Mouse (Mus musculus) CH12.LX (cell line): ENCODE results near the gene Arg2. TPM values are rescaled to one million over a fixed set of nuclear protein-coding genes. Genes with fewer than 3 reads are reported as not detected.

Experiments used
- DNase-seq: peaks from one replicate; pipeline ENCODE4 v3.0.0-alpha.2; 2013; ENCODE audit errors: extremely low read depth
- H3K27ac ChIP-seq: 2 replicates; pipeline ENCODE4 v1.5.1; 2012; ENCODE audit warnings: low read depth, mild to moderate bottlenecking, control low read depth, moderate library complexity; ENCODE audit not compliant: insufficient read depth
- H3K27me3 ChIP-seq: replicated peaks from 2 replicates; pipeline ENCODE3; 2012; ENCODE audit warnings: inconsistent platforms
- H3K36me3 ChIP-seq, 2 experiments: replicated peaks in 1 of 2; 2 replicates each; pipeline versions ENCODE3 to v1.6.1; 2012; ENCODE audit warnings: inconsistent platforms in 1 of 2, low read length in 1 of 2, mild to moderate bottlenecking in 1 of 2, mixed read lengths in 1 of 2, moderate library complexity in 1 of 2; ENCODE audit not compliant: control insufficient read depth in 1 of 2, insufficient read depth in 1 of 2
- H3K4me1 ChIP-seq, 2 experiments: 2 replicates each; pipeline ENCODE4 v1.6.1; 2012; ENCODE audit warnings: inconsistent platforms in 1 of 2, moderate library complexity in 1 of 2; ENCODE audit not compliant: insufficient read depth in 2 of 2, control insufficient read depth in 1 of 2
- H3K4me2 ChIP-seq: 2 replicates; pipeline ENCODE4 v1.6.1; 2012; ENCODE audit warnings: low read depth, mild to moderate bottlenecking, control low read depth; ENCODE audit not compliant: poor library complexity, insufficient read depth, severe bottlenecking
- H3K4me3 ChIP-seq, 3 experiments: fragments of 150-350 bp in 1 of 3; sonication (generic) in 1 of 3; replicated peaks in 1 of 3; 2 replicates each; pipeline versions ENCODE3 to v1.5.1; 2011 to 2012; ENCODE audit warnings: low read depth in 2 of 3, low read length in 2 of 3, mild to moderate bottlenecking in 2 of 3, moderate library complexity in 2 of 3, control low read depth in 1 of 3, improper control_type of control experiment in 1 of 3, inconsistent platforms in 1 of 3, mixed read lengths in 1 of 3; ENCODE audit not compliant: poor library complexity in 1 of 3
- H3K79me2 ChIP-seq: replicated peaks from 2 replicates; pipeline ENCODE4 v1.6.1; 2012; ENCODE audit warnings: mild to moderate bottlenecking, moderate library complexity; ENCODE audit not compliant: control insufficient read depth, poor library complexity, insufficient read depth, severe bottlenecking; ENCODE audit errors: extremely low read depth
- H3K9ac ChIP-seq: 2 replicates; pipeline ENCODE4 v1.6.1; 2012; ENCODE audit warnings: low read depth, mild to moderate bottlenecking, control low read depth, moderate library complexity; ENCODE audit not compliant: insufficient read depth
- H3K9me3 ChIP-seq: replicated peaks from 2 replicates; pipeline ENCODE3; 2012; ENCODE audit warnings: low read length, inconsistent platforms, mixed read lengths
- BHLHE40 ChIP-seq: IDR thresholded peaks from 2 replicates; pipeline ENCODE4 v1.6.1; 2011; ENCODE audit warnings: mild to moderate bottlenecking, low read depth, low read length, improper control_type of control experiment
- CHD2 ChIP-seq: IDR thresholded peaks from 2 replicates; pipeline ENCODE4 v1.6.1; 2011; ENCODE audit warnings: low read length, improper control_type of control experiment
- EP300 ChIP-seq: IDR thresholded peaks from 2 replicates; pipeline ENCODE4 v1.6.1; 2011; ENCODE audit warnings: low read length, improper control_type of control experiment
- IRF4 ChIP-seq: IDR thresholded peaks from 2 replicates; pipeline ENCODE4 v1.6.1; 2014; ENCODE audit warnings: low read depth, mild to moderate bottlenecking, inconsistent platforms, low read length, improper control_type of control experiment
- MAFK ChIP-seq: IDR thresholded peaks from 2 replicates; pipeline ENCODE4 v1.6.1; 2011; ENCODE audit warnings: low read length, improper control_type of control experiment; ENCODE audit not compliant: insufficient replicate concordance
- PAX5 ChIP-seq: IDR thresholded peaks from 2 replicates; pipeline ENCODE4 v1.6.1; 2012; ENCODE audit warnings: low read length, inconsistent platforms, mixed read lengths
- UBTF ChIP-seq: IDR thresholded peaks from 2 replicates; pipeline ENCODE4 v1.6.1; 2012; ENCODE audit warnings: low read depth, mild to moderate bottlenecking, inconsistent platforms, low read length, improper control_type of control experiment, moderate library complexity
- USF1 ChIP-seq: IDR thresholded peaks from 2 replicates; pipeline ENCODE4 v1.6.1; 2014; ENCODE audit warnings: low read depth, mild to moderate bottlenecking, inconsistent platforms, low read length, improper control_type of control experiment
- ZC3H11A ChIP-seq: IDR thresholded peaks from 2 replicates; pipeline ENCODE4 v1.6.1; 2012; ENCODE audit warnings: low read depth, mild to moderate bottlenecking, inconsistent platforms, low read length, improper control_type of control experiment
- dilution Hi-C: fragments of 300-500 bp; cut with MboI; formaldehyde crosslinking; loops from 2 replicates; pipeline ENCODE4 v1.14.3; 2020; ENCODE audit warnings: low sequenced_read_pairs; ENCODE audit not compliant: extremely low pct_unique_long_range_greater_than_20kb, extremely low pct_ligation_motif_present
- in situ Hi-C: fragments of 300-500 bp; cut with MboI; formaldehyde crosslinking; loops from 3 replicates; pipeline ENCODE4 v1.14.3; 2019; ENCODE audit warnings: low sequenced_read_pairs, low pct_ligation_motif_present, low pct_unique_long_range_greater_than_20kb, mixed read lengths
- polyA plus RNA-seq: library from polyadenylated mRNA; unstranded; fragments of >175 nt; gene quantifications from 2 replicates; pipeline ENCODE4 v1.2.1, GENCODE M21; 2012; ENCODE audit warnings: low read depth; ENCODE audit not compliant: insufficient read length
- total RNA-seq, 2 experiments: library from RNA; depleted of rRNA; stranded (reverse); fragments of 300-350 nt in 1 of 2; fragments of >200 nt in 1 of 2; gene quantifications; 2 replicates each; pipeline ENCODE4 v1.2.3; 2012 to 2014

Arg2 gene
- total and polyA plus RNA-seq, 3 experiments, result not detected

- Histone ChIP-seq H3K4me1 (peaks cover 2 to 8% of the 10 kb centered on the region in 2 experiments; a peak in 2 of 4 replicates), H3K36me3 (no peaks in the 10 kb centered on the region), H3K9me3 (no peaks in the 10 kb centered on the region), H3K27me3 (no peaks in the 10 kb centered on the region), H3K4me2 (no peak overlapping the region), H3K4me3 (no peak overlapping the region), H3K27ac (no peak overlapping the region), H3K9ac (no peak overlapping the region), H3K79me2 (no peaks in the 10 kb centered on the region)
- no peak for DNase-seq
- TF ChIP-seq IRF4 (no peak), USF1 (no peak), BHLHE40 (no peak)
- in situ Hi-C loops, result loop anchor here (25.0 kb wide), 1 partner anchor 916 kb away; the partner anchor contains the start of gene Gm6657
- dilution Hi-C loops, result no loop called here
Measured at GRCm38 (mm10) chr12:79103773-79104172, 26.8 kb upstream of the Arg2 start.

- no peak overlapping the region for H3K4me2 ChIP-seq
- no peaks in the 10 kb centered on the region for H3K79me2 ChIP-seq
- dilution Hi-C loops, result no loop called here
- H3K4me3 ChIP-seq, result no peak overlapping the region
- H3K9ac ChIP-seq, result no peak overlapping the region
- peaks cover 2 to 15% of the 10 kb centered on the region in 2 experiments; a peak in 2 of 4 replicates for H3K4me1 ChIP-seq
- in situ Hi-C loops, result loop anchor here (25.0 kb wide), 1 partner anchor 917 kb away; the partner anchor contains the start of gene Gm6657
- H3K9me3 ChIP-seq, result no peaks in the 10 kb centered on the region
- no peak overlapping the region for H3K27ac ChIP-seq
- no peak for DNase-seq
- TF ChIP-seq CHD2 (no peak), ZC3H11A (no peak), EP300 (no peak)
- no peaks in the 10 kb centered on the region for H3K27me3 ChIP-seq
- H3K36me3 ChIP-seq, result no peaks in the 10 kb centered on the region
Measured at GRCm38 (mm10) chr12:79104544-79104943, 26.0 kb upstream of the Arg2 start.

GRCm38 (mm10) chr12:79105312-79105711, 25.3 kb upstream of the Arg2 start:
- TF ChIP-seq MAFK (no peak), PAX5 (no peak), UBTF (no peak), IRF4 (no peak)
- dilution Hi-C loops, result no loop called here
- no peaks in the 10 kb centered on the region for H3K27me3 ChIP-seq

More at GRCm38 (mm10) chr12:79105312-79105711, 25.3 kb upstream of the Arg2 start:
- Histone ChIP-seq H3K4me3 (no peak overlapping the region), H3K4me1 (peaks cover 2 to 16% of the 10 kb centered on the region in 2 experiments; a peak in 2 of 4 replicates), H3K9ac (no peak overlapping the region), H3K36me3 (no peaks in the 10 kb centered on the region), H3K27ac (no peak overlapping the region), H3K79me2 (no peaks in the 10 kb centered on the region), H3K9me3 (no peaks in the 10 kb centered on the region), H3K4me2 (no peak overlapping the region)
- DNase-seq, result no peak
- in situ Hi-C loops, result loop anchor here (25.0 kb wide), 1 partner anchor 918 kb away; the partner anchor contains the start of gene Gm6657
